Mouse (Mus musculus) adrenal gland, postnatal 14 days (tissue): ENCODE measurements at regions not wholly inside any gene's neighbourhood (a gene's known extent, or its start where the extent isn't known, plus 50 kb on each side); places are given as distances from the start of the nearest gene placed in this dataset.

Source experiments
- DNase-seq: peaks from one replicate; pipeline ENCODE4 v3.0.0; 2021; ENCODE audit warnings: mixed read lengths

DNA sequence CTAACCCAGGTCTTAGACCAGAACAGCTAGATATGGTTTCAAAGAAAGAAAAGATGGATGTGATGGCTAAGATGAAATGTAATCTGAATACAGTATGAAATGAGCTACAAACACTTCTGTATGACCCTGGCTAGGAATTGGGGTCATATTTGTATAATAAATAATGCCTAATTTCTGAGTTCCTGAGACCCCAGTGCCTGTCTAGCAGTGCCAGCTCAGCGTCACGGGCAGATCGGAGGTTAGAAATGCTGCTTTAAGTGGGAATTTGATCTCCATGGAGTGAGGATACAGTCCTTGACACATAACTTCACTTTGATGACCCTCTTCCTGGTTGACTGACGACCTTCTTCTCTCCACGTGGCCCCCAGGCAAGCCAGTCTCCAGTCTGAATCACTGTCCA, 105.7 kb upstream of the Daam1 start:
- no peak for DNase-seq

DNA sequence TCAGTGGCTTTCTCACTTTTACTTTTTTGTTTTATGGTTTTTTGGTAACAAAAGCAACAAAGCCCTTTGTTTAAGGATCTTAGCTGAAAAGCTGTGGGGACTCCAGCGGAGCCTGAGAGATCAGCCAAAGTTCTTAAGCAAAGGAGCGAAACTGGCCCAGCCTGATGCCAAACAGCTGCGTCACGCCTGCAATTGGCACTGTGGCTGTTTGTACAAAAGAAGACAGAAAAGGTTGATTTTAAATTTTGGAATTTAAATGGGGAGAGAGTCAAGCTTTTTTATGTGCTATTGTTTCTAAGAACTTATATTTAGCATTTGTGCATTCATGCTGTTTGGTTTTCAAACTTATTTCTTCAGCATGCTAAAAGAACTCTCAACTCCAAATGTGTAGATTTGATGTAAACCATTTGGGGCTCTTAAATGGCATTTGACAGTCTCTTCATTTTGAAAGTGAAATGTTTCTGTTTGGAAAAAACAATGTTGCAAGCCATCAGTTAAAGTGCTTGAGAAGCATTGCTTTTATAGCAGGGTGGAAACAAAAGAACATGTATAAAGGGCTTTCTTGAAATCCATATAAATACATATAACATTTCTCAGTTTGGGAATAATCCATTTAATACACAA, 105.1 kb upstream of the Daam1 start:
- DNase-seq: peak; percentile 32

DNA sequence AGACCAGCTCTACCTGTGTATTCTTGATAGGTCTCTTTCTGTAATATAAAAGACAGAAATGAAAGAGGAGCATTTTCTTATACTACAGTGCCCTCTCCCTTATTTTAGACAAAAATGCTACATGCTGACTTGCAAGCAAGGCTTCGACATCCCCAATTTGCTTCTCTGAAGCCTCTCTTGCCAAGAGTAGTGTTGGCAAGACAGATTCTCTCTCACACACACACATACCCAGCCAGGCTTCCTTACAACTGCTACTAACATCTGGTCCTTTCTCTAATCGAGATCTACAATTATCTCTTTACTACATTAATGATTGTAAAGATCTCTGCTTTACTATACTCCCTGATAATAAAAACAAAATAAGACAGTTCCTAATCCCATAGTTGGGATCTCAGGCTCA, 87.5 kb upstream of the Daam1 start:
- DNase-seq: no peak

DNA sequence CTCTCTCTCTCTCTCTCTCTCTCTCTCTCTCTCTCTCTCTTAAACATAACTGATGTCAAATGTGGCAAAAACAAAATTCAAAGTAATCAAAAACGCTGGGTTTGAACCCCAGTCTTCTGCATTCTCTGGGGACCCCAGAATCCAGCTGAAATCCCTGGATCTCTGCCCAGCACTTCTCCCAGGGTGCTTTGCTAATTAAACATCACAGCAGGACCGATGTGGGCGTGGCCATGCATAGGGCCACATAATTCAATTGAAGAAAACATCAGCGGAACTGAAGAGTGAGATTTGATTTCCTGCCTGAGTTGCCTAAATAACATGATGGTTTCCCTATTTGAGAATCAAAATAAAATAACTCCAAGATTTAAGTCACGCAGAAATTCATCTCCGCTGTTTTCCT, 84.9 kb upstream of the Daam1 start:
- DNase-seq: no peak

DNA sequence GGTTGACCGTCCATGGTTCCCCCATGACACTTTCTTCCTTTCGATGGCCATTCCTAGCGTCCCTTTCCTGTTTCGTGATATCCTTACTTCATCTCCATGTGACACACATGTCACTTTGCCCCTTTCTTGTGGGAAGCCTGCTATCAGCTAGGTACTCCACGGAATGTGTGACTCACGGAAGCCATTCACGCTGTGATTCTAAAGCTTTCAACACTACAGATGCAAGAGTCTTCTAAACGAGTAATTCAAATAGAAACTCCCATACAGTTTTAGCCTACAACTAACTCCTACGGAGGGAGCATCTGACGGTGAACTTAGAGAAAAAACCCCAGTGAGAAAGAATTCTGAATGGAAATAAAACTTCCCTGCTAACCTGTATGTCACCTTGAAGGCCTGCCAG, 83.5 kb upstream of the Daam1 start:
- DNase-seq: no peak

DNA sequence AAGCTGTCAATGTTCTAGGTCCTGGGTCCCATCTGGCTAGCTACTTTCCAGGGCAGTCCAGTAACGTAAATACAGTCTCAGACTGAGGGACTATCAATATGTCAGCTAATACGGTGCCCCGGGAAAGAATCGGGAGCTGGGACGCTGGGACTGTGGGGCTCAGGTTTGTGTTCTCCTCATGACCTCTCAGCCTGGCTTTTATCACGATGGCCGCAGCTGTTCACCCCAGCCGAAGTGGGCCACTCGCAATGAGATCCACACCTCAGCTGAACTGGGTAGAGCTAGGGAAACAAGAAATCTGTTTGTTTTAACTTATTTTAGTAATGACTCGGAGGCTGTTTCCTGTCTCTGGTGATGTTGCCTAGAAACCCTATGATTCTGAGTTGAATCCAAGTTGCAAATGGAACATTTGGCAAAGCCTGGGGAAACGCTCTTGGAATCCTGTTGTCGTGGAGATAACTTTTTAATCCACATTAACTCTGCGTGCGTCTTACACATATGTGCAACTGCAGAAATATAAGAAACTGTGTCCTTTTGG, 83.0 kb upstream of the Daam1 start:
- DNase-seq: no peak

DNA sequence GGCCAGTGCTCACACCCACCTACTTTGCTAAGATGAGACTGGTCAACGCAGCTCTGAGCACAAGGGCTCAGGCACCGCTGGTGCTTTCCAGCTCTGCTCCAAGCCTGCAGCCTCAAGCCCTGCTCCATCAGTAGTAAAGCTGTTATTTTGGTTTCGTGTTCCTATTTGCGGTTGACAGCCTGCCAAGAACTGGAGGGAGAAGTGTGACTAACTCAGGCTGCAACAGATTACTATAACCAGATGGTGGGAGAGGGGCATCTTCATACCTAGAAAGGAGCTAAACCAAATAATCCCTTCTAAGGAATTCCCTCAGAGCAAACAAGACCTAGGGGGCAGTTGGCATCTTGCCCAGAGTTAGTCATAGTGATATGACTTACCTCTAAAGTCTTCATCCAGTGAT, 82.1 kb upstream of the Daam1 start:
- DNase-seq: peak; percentile 67

DNA sequence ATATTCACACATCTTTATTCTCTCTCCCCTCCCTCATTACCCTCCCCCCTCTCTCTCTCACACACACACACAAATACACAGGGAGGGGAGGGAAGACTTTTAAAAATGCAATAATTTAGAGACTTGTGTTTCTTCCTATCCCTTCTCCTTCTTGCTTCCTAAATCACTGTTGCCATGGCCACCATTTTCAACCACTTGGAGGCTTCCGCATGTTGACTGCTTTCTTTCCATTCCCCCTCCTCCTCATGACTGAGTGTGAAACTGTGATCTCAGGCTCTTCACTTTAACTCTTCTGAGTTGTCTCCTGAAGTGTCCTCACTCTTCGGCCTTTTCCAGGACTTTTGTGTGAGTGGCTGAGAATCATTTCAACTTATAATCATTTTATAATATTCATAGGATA, 81.2 kb upstream of the Daam1 start:
- DNase-seq: no peak

DNA sequence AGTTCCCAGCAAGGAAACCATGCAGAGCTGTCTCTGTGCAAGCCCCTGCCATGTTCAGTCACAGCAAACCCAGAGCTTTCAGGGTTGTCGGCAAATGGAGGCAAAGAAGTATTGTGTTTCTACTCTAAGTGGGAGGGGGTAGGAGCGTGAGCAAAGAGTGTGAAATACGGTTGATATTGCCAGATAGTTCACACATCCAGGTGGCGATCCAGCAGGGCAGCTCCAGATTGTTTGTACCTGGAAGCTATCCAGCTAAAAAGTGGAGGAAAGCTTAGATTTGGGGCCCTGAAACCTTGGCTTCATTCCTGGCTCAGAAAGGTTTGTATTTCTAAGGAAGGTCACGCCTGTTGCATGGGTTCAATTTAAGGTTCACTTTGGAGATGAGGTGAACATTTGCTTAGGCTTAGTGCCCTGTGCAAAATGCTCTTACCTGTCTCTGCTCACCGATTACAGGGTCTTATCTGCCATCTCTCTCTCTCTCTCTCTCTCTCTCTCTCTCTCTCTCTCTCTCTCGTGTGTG, 78.1 kb upstream of the Daam1 start:
- DNase-seq: no peak

DNA sequence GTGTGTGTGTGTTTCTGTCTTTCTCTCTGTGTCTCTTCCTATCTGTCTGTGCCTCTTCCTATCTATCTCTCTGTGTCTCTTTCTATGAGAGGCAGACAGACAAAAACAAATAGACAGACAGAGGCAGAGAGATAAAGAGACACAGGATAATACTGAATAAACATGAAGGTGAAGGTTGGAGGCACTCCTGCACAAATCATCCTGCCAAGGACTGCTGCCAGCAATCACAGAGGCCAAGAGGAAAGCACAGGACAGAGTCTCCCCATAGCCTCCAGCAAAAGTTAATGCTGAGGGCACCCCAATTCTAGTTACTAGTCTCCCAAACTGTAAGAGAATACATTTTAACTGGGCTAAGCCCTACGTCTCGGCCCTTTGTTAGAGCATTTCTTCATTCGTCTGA, 77.6 kb upstream of the Daam1 start:
- peak; percentile 64 for DNase-seq

DNA sequence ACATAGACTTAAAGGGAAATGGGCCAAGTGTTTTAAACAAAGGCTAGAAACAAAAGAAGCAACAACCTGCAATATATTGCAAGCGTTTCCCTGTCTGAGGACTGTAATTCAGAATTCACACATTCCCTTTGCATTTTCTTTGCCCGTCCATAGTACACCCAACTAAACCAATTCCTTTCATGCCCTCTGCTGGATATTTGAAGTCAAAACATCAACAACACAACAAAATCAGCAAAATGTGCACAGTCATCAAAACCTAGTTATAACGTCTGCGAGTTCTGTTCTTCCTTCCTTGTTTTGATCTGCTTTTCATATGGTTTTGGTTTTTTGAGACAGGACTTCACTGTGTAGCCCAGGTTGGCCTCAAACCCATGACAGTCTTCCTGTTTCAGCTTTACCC, 67.7 kb upstream of the Daam1 start:
- no peak for DNase-seq

DNA sequence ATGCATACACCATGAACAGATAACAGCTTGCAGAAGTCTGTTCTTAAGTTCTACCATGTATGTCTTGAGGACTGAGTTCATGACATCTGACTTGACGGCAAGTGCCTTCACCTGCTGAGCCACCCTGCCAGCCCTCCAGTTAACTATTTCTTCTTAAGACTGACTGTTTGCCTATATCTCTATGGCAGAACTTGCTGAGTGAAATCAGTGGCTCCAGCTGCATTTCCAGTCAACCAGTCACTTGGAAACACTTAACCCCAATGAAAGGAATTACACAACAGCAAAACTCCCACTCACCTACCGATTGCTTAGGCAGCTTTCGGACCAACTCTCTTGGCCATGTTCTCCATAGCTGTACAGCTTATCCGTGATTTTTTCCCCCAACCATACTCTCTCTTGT, 64.8 kb upstream of the Daam1 start:
- DNase-seq: no peak

DNA sequence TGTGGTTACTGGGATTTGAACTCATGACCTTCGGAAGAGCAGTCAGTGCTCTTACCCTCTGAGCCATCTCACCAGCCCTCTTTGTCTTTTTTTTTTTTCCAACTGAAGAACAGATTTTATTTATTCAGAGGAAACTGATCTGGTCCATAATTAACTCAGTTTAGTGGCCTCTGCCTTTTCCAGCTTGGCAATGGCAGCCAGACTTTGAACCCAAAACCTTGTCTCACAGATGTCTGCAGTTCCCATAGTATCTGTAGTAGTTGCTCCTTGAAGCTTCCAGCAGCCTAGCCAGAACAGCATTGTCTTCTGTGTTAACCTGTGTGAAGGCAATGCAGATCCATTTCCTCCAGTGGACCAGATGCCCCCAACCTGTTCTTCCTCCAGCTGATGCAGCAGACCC, 64.2 kb upstream of the Daam1 start:
- DNase-seq: no peak

DNA sequence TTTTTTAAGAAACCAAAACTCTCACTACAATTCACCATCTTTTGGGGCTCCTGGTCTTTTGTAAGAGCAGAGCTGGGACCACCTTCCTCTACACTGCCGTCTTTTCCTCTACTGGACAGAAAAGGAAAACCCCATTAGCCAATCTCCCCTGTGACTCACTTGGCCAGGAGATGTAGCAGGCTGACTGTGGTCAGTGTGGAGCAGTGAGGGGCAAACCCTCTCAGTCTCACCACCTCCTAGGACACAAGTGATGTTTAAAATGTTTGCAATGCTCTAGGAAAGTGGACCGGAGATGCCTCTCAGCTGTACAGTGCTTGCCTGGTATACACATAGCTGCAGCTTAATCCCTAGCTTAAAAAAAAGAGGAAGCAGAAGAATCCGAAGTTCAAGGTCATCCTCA, 63.0 kb upstream of the Daam1 start:
- peak; percentile 38 for DNase-seq

DNA sequence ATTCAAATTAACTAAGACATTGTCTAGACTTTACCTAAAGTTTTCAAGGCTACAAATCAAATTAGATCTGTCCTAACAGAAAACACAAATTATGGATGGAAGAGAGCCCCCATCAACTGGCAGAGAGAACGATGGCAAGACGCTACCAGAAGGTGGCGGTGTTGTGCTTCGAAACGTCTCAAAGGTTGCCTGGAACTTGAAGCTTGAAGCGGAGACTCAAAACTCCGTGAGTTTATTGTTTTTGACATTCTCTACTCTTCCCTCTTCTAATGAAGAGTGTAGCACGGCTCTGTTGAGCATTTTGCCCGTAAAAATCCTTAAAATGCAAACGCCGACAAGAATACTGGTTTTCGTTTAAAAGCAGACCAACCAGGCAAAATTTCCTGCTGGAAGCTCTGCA, 62.4 kb upstream of the Daam1 start:
- DNase-seq: peak; percentile 87

DNA sequence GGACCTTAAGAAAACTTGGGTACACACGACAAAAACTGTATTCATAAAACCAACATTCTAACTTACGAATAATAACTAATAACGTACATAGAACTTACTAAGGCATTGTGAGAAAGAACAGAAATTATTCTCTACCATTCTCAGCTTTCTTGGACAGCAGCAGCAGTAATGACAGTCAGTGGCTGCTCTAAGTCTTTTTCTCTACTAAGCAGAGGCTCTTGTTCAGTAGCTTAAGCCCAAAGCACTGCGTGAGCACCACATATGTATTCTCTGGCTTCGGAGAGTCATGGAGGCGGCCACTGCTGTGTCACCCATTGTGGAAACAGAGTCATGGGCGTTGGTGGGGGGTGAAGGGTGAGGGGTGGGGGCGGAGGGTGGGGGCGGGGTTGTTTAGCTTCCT, 62.0 kb upstream of the Daam1 start:
- no peak for DNase-seq

DNA sequence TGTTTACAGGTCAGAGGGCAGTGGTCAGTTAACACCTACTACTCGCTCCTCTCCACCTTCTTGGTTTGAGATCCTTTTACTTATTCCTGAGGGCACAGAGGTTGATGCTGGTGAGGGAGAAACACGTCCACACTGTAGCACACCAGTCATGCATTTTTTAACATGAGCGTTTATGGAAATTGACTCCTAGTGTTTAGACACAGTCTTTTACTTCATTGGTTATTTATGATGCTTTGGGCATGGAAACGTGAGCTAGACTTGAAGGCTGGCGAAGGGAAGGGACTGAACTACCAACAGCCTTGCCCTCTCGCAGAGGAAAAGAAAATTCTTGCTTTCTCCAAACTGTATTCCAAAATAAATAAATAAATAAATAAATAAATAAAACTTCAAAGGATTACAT, 61.6 kb upstream of the Daam1 start:
- no peak for DNase-seq

DNA sequence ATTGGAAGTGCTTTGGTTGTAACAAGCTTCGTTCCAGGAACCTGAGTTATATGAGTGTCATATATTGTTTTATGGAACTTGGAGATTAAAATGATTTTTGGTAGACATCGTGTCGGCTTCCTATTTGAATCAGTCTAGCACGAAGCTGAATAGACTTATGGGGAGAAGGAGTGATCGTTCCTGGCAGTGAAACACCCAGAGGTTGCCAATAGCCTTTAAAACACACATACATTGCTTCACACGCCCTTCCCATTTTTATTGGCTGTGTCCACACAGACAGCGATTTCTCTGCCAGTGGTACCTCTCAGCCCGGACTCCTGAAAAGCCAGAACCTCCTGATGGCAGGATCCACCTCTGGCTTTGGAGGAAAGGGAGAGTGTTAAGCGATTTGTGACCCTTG, 57.0 kb upstream of the Daam1 start:
- DNase-seq: no peak

DNA sequence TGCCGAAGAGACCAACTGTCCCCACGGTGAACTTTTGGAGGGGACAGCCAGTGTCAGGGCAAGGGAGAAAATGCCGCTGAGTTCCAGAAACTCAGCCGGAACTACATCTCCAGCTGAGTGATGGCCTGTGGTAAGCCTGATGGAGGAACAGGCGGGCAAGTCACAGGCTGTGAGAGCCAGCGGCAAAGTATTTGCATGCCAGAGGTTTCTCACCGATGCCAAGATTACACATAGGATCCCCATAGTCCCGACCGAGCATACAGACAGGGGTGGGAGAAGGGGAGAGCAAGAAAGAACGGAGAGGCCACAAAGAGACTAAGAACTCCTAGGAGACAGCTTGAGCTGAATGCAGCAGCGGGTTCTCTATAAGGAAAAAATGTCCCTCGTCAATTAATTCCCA, 55.8 kb upstream of the Daam1 start:
- no peak for DNase-seq

DNA sequence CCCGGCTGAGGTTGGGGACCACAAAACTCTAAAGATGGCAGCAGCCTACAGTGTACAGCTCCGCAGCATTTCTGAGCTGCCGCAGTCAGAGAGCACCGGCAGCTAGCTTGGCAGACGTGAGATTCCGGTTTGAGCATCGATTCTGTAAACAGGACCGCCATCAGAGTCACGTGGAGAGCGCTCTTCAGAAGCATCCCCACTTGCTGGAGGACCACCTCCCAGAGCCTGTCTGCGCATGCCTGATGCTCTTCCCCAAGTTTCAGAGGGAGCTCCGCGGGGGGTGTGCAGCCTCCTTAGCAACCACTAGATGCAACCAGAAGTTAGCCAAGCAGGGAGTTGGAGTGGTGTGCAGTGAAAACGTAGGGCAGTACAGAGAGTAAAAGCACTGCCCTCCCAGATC, 52.7 kb upstream of the Daam1 start:
- DNase-seq: no peak

DNA sequence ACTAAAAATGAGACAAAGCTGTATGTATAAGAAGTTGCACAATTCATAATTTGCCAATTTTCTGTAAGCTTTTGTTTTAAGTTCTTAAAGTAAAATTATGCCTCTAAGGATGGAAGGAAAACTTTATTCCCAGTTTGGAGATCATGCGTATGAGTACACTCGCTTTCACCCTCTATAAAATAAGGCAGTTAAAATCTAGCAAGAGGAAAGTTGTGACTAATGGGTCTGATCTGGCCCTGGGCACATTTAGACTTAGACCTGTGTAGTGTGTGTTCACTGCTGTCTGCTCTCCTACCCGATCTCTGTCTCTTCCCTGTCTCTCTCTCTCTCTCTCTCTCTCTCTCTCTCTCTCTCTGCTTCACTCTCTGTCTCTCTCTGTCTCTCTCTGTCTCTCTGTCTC, 51.9 kb upstream of the Daam1 start:
- no peak for DNase-seq

DNA sequence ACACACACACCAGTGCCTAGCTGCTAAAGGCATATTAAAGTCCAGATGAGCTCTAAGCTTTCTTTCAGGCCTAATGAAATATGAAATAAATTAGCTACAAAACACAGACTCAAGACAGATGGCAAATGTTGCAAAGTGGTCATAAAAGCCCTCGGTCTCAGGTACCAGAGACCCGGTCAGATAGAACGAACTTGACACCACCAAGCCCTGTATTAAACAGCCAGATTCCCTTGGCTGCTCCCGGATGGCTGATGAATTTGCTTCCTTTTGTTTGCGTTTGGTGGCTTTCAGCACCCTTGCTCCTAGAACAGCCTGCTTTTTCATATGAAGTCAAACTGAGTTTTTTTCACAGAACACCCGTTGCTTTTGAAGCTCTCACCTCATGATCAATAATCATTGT, 51.5 kb upstream of the Daam1 start:
- no peak for DNase-seq
